ENCODE assay signal across 22 mouse cellular contexts in the genomic region with DNA sequence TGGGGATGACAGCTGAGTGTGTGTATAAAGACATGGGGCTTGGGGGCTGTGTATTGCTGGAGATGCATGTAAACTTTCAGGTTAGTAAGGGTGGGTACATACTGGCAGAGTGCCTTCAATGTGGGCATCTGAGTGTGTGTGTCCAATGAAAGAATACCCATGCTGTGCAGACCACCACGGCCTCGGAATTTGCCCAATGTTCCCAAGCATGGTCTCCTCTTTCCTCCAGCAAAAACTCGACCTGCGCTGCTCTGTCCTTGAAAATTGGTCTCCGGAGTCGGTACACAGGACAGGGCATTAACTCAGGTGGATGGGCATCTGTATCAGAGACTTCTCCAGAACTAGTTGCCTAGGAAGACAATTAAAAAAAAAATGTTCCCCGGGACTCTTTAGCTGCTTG.
DNase-seq lines count a peak whose midpoint lies in the region; ATAC-seq lines count a peak whose summit lies in the region.
"Had no signal": no experiment of that assay in that cellular context is flagged by ENCODE, and none has a peak within 500 bp of the region (broad histone marks: within the 10 kb centered on the region; RNA-seq: fewer than 3 reads in every experiment).

No protein-coding gene starts in this region.

- no peaks in the 10 kb centered on the region for H3K27me3 ChIP-seq in midbrain, embryonic 11.5 days (ENCODE audit: control insufficient read depth, insufficient read depth, low read length)
- no peaks in the 10 kb centered on the region for H3K27me3 ChIP-seq in midbrain, embryonic 15.5 days (replicated peaks)
- H3K27me3 ChIP-seq: CH12.LX had no signal

- intact Hi-C loops in heart, postnatal 10 days (cut with DNase I) = loop anchor here (5.0 kb wide), 2 partner anchors 73 to 418 kb away; no protein-coding TSS in a partner anchor

- no peaks in the 10 kb centered on the region for H3K4me1 ChIP-seq in midbrain, embryonic 11.5 days (ENCODE audit: control insufficient read depth, insufficient read depth, low read length)
- peaks cover 8% of the 10 kb centered on the region for H3K4me1 ChIP-seq in midbrain, embryonic 15.5 days

- H3K27ac ChIP-seq in midbrain, embryonic 11.5 days (ENCODE audit: low read depth, low read length) = no peak overlapping the region
- H3K27ac ChIP-seq in midbrain, embryonic 15.5 days = no peak overlapping the region

- WGBS in midbrain, embryonic 11.5 days = 91% methylated on average over 7 of the region's 7 CpGs
- 83% methylated on average over 7 of the region's 7 CpGs for WGBS in midbrain, embryonic 15.5 days

- no peaks in the 10 kb centered on the region for H3K36me3 ChIP-seq in midbrain, embryonic 11.5 days (ENCODE audit: control insufficient read depth, insufficient read depth, low read length)
- H3K36me3 ChIP-seq in midbrain, embryonic 15.5 days (replicated peaks) = no peaks in the 10 kb centered on the region
- H3K36me3 ChIP-seq: G1E had no signal

- ATAC-seq in midbrain, embryonic 11.5 days (ENCODE audit: low FRiP score) = no peak
- no peak for ATAC-seq in midbrain, embryonic 15.5 days (replicated peaks)
- ATAC-seq: activated CD4-positive, CD25-positive, alpha-beta regulatory T cell, adult 4 months; CD4-positive, CD25-positive, alpha-beta regulatory T cell, adult 4 months; Patski had no signal

- peak; percentile 61 for DNase-seq in heart, adult 11 months
- DNase-seq in heart, postnatal 10 days = no peak
- peak; percentile 0 for DNase-seq in heart, postnatal 4 days
- DNase-seq in heart, adult 9 months (ENCODE audit: low spot score in 2 of 2) = no peak
- DNase-seq in midbrain, embryonic 11.5 days (ENCODE audit: low spot score, missing footprints) = peak; percentile 31
- DNase-seq in right cerebral cortex, postnatal 10 days (ENCODE audit: low spot score in 2 of 2) = peak; percentile 9 to 16
- no peak for DNase-seq in right cerebral cortex, postnatal 14 days
- DNase-seq: adrenal gland, adult 2 months; adrenal gland, adult 8-10 months; adrenal gland, postnatal 10 days; adrenal gland, postnatal 14 days; adrenal gland, postnatal 25 days; adrenal gland, postnatal 36 days; B cell, adult 2 months; cerebellum, adult 11 months; cerebellum, adult 11-12 months had no signal

- H3K4me3 ChIP-seq in midbrain, embryonic 11.5 days (ENCODE audit: low read depth, low read length) = no peak overlapping the region
- H3K4me3 ChIP-seq in midbrain, embryonic 15.5 days = no peak overlapping the region

- H3K4me2 ChIP-seq in midbrain, embryonic 11.5 days = no peak overlapping the region
- H3K4me2 ChIP-seq in midbrain, embryonic 15.5 days = no peak overlapping the region

- no peak overlapping the region for H3K9ac ChIP-seq in midbrain, embryonic 11.5 days (ENCODE audit: low read length)
- H3K9ac ChIP-seq in midbrain, embryonic 15.5 days = no peak overlapping the region

- no peaks in the 10 kb centered on the region for H3K9me3 ChIP-seq in midbrain, embryonic 11.5 days (ENCODE audit: control insufficient read depth, low read length)
- H3K9me3 ChIP-seq in midbrain, embryonic 15.5 days = no peaks in the 10 kb centered on the region

Comparison
In these comparisons a context has a peak if more than half of its experiments do, and no peak if none do; other contexts are left out.
1. DNase-seq: peak in heart, adult 11 months (single experiment), heart, postnatal 4 days (single experiment), midbrain, embryonic 11.5 days (single experiment) and right cerebral cortex, postnatal 10 days (2 of 2); none in heart, postnatal 10 days (0 of 2), heart, adult 9 months (0 of 2) and right cerebral cortex, postnatal 14 days (single experiment).